Mouse (Mus musculus): ENCODE data around the gene Syt16.

DNA sequence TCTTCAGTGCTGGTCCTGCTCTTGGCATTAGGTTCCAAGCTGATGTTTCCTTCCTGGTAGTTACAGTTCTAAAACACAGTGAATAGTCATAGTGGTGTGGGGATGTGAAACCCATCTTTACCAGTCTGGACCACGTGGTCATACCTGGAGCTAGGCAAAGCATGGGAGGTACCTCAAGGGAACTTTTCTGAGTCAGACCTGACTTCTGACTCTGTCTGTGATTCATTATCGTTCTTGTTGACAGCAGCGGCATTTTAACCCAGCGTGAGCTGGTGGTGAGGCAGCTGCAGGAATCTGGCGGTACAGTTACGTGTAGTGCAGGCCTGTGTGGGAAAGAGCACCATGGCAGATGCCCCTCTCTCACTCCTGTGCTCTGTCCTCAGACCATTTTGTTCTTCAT, 22.9 kb upstream of the Syt16 start:
- TF ChIP-seq GATA1 (IDR thresholded peaks at IDR 0.05; ENCODE audit: low read length) (no peak), TAL1 (IDR thresholded peaks at IDR 0.05; ENCODE audit: low read length) (no peak)

Data from erythroblast, embryonic 14.5 days (primary cell).